Mouse (Mus musculus) ES-E14 (cell line): ENCODE measurements at regions not wholly inside any gene's neighbourhood (a gene's known extent, or its start where the extent isn't known, plus 50 kb on each side); places are given as distances from the start of the nearest gene placed in this dataset.

Source experiments
- CHD2 ChIP-seq: IDR thresholded peaks from 2 replicates; pipeline ENCODE4 v1.6.1; 2014; ENCODE audit warnings: mild to moderate bottlenecking, low read depth, low read length, inconsistent platforms
- HCFC1 ChIP-seq: IDR thresholded peaks from 2 replicates; pipeline ENCODE4 v1.6.1; 2012; ENCODE audit warnings: low read length, inconsistent platforms, borderline replicate concordance; ENCODE audit not compliant: insufficient read depth
- MAFK ChIP-seq: IDR thresholded peaks from 2 replicates; pipeline ENCODE4 v1.6.1; 2014; ENCODE audit warnings: mild to moderate bottlenecking, low read depth, low read length, inconsistent platforms; ENCODE audit not compliant: insufficient read depth

DNA sequence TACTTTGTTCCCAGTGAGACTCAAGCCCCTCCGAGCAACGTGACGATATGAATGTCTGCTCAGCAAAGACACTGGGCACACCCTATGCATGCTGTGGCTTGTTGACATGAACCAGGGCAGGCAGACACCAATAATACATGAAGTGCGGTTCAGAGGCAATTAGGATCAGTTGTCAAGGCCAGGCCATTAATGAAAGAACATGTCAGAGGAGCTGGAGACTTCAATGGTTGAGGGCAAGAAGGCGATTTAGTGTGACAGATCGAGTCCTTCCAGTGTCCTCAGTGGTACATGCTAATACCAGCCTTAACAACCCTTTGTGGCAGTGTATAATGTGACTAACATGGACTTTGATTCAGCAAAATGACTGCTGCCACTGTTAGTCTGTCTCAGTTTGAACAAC is 213.8 kb downstream of the Dph6 start:
- TF ChIP-seq MAFK (no peak), HCFC1 (no peak), CHD2 (no peak)
